Mouse (Mus musculus) neural tube, embryonic 11.5 days (tissue): ENCODE measurements around the gene Mad1l1. TPM values are rescaled to one million over a fixed set of nuclear protein-coding genes. Genes with fewer than 3 reads are reported as not detected.

ENCODE experiments used
- ATAC-seq: fragments of 200-750 bp; cut with Nextera tagmentation; 2 replicates; pipeline ENCODE4 v1.8.0; 2017; ENCODE audit warnings: moderate number of reproducible peaks, mild to moderate bottlenecking, moderate TSS enrichment, moderate library complexity; ENCODE audit not compliant: insufficient read depth, low FRiP score, low TSS enrichment
- DNase-seq: peaks from one replicate; pipeline ENCODE4 v3.0.0-alpha.2; 2015; ENCODE audit warnings: low spot score
- H3K27ac ChIP-seq: fragments of 300-500 bp; sonication (generic); 2 replicates; pipeline ENCODE4 v1.5.1; 2014; ENCODE audit warnings: low read depth, mild to moderate bottlenecking, low read length
- H3K27me3 ChIP-seq: fragments of 300-500 bp; sonication (generic); 2 replicates; pipeline ENCODE4 v1.6.1; 2014; ENCODE audit warnings: mild to moderate bottlenecking, low read length, mixed read lengths; ENCODE audit not compliant: control insufficient read depth, insufficient read depth
- H3K36me3 ChIP-seq: fragments of 300-500 bp; sonication (generic); 2 replicates; pipeline ENCODE4 v1.6.1; 2014; ENCODE audit warnings: mild to moderate bottlenecking, low read length, moderate library complexity, mixed read lengths; ENCODE audit not compliant: control insufficient read depth, insufficient read depth
- H3K4me1 ChIP-seq: fragments of 300-500 bp; sonication (generic); 2 replicates; pipeline ENCODE4 v1.6.1; 2014; ENCODE audit warnings: low read length, mixed read lengths; ENCODE audit not compliant: control insufficient read depth, insufficient read depth
- H3K4me2 ChIP-seq: fragments of 300-500 bp; sonication (generic); 2 replicates; pipeline ENCODE4 v1.6.1; 2014; ENCODE audit warnings: low read depth, mild to moderate bottlenecking, moderate library complexity
- H3K4me3 ChIP-seq: fragments of 300-500 bp; sonication (generic); 2 replicates; pipeline ENCODE4 v1.5.1; 2014; ENCODE audit warnings: low read depth, low read length
- H3K9ac ChIP-seq: fragments of 300-500 bp; sonication (generic); 2 replicates; pipeline ENCODE4 v1.6.1; 2014; ENCODE audit warnings: mild to moderate bottlenecking, low read length
- H3K9me3 ChIP-seq: fragments of 300-500 bp; sonication (generic); 2 replicates; pipeline ENCODE4 v1.6.1; 2016; ENCODE audit warnings: low read length; ENCODE audit not compliant: control insufficient read depth
- WGBS: fragments of 180-500 bp; shearing (Covaris S2); extraction: QIAGEN DNeasy Blood & Tissue Kit; methylation state at CpG from one replicate; pipeline ENCODE4 v1.1.7; 2014; 5-methylcytosine and 5-hydroxymethylcytosine counted together
- polyA plus RNA-seq: library from polyadenylated mRNA; unstranded; fragments of >200 nt; fragmentation: Nextera tagmentation; extraction: Ambion mirVana; gene quantifications from 2 replicates; pipeline ENCODE4 v1.2.1, GENCODE M21; 2014

Mad1l1 gene
- polyA plus RNA-seq, 1 experiment from 2014 or later = 51.9 TPM

- H3K36me3 ChIP-seq = peaks cover 24% of the 10 kb centered on the region
- H3K27me3 ChIP-seq = no peaks in the 10 kb centered on the region
- no peak overlapping the region for H3K4me2 ChIP-seq
- DNase-seq = no peak
- ATAC-seq = no peak
- H3K4me3 ChIP-seq = no peak overlapping the region
- no peak overlapping the region for H3K27ac ChIP-seq
- H3K9me3 ChIP-seq = no peaks in the 10 kb centered on the region
- H3K9ac ChIP-seq = no peak overlapping the region
- 86% methylated on average over 8 of the region's 8 CpGs for WGBS
- no peaks in the 10 kb centered on the region for H3K4me1 ChIP-seq
Observed at GRCm38 (mm10) chr5:140306016-140306415, 15.3 kb downstream of the Mad1l1 start.

- WGBS = 85% methylated on average over 3 of the region's 4 CpGs
- no peak for DNase-seq
- Histone ChIP-seq H3K36me3 (peaks cover 20% of the 10 kb centered on the region), H3K9me3 (no peaks in the 10 kb centered on the region), H3K9ac (no peak overlapping the region), H3K4me3 (no peak overlapping the region), H3K27me3 (no peaks in the 10 kb centered on the region), H3K27ac (no peak overlapping the region), H3K4me1 (no peaks in the 10 kb centered on the region), H3K4me2 (no peak overlapping the region)
- no peak for ATAC-seq
Observed at GRCm38 (mm10) chr5:140298291-140298690, 23.1 kb downstream of the Mad1l1 start.

GRCm38 (mm10) chr5:140292152-140292551 is 29.2 kb downstream of the Mad1l1 start:
- no peaks in the 10 kb centered on the region for H3K27me3 ChIP-seq
- H3K27ac ChIP-seq = no peak overlapping the region
- H3K4me3 ChIP-seq = no peak overlapping the region
- H3K4me2 ChIP-seq = no peak overlapping the region
- no peaks in the 10 kb centered on the region for H3K4me1 ChIP-seq
- H3K36me3 ChIP-seq = peaks cover 10% of the 10 kb centered on the region
- H3K9ac ChIP-seq = no peak overlapping the region
- WGBS = 83% methylated on average over 1 of the region's 1 CpGs
- H3K9me3 ChIP-seq = no peaks in the 10 kb centered on the region
- peak; percentile 63 for DNase-seq
- no peak for ATAC-seq

GRCm38 (mm10) chr5:140289161-140289560 is 32.2 kb downstream of the Mad1l1 start:
- peaks cover 7% of the 10 kb centered on the region for H3K36me3 ChIP-seq

GRCm38 (mm10) chr5:140288287-140288686 is 33.1 kb downstream of the Mad1l1 start:
- WGBS = 89% methylated on average over 3 of the region's 3 CpGs
- no peak overlapping the region for H3K4me2 ChIP-seq
- no peak overlapping the region for H3K4me3 ChIP-seq
- no peak overlapping the region for H3K9ac ChIP-seq
- no peaks in the 10 kb centered on the region for H3K9me3 ChIP-seq
- ATAC-seq = no peak
- no peaks in the 10 kb centered on the region for H3K4me1 ChIP-seq
- peaks cover 6% of the 10 kb centered on the region for H3K36me3 ChIP-seq
- no peak for DNase-seq
- H3K27ac ChIP-seq = no peak overlapping the region
- H3K27me3 ChIP-seq = no peaks in the 10 kb centered on the region

More at GRCm38 (mm10) chr5:140289161-140289560, 32.2 kb downstream of the Mad1l1 start:
- DNase-seq (no peak), ATAC-seq (no peak)
- no peak overlapping the region for H3K4me2 ChIP-seq
- H3K27me3 ChIP-seq = no peaks in the 10 kb centered on the region
- 92% methylated on average over 2 of the region's 2 CpGs for WGBS
- no peak overlapping the region for H3K9ac ChIP-seq
- H3K4me1 ChIP-seq = no peaks in the 10 kb centered on the region
- no peaks in the 10 kb centered on the region for H3K9me3 ChIP-seq
- no peak overlapping the region for H3K27ac ChIP-seq
- no peak overlapping the region for H3K4me3 ChIP-seq

GRCm38 (mm10) chr5:140284761-140285160 is 36.6 kb downstream of the Mad1l1 start:
- Histone ChIP-seq H3K36me3 (peaks cover 2% of the 10 kb centered on the region; the same call in 1 of the 2 replicates), H3K4me3 (no peak overlapping the region)
- no peak for DNase-seq

GRCm38 (mm10) chr5:140284011-140284410 is 37.3 kb downstream of the Mad1l1 start:
- Histone ChIP-seq H3K27me3 (no peaks in the 10 kb centered on the region), H3K9ac (no peak overlapping the region), H3K9me3 (no peaks in the 10 kb centered on the region), H3K27ac (no peak overlapping the region), H3K4me1 (no peaks in the 10 kb centered on the region), H3K4me3 (no peak overlapping the region), H3K4me2 (no peak overlapping the region), H3K36me3 (peaks cover 2% of the 10 kb centered on the region; the same call in 1 of the 2 replicates)
- ATAC-seq (no peak), DNase-seq (no peak)
- 95% methylated on average over 2 of the region's 2 CpGs for WGBS

More at GRCm38 (mm10) chr5:140284761-140285160, 36.6 kb downstream of the Mad1l1 start:
- Histone ChIP-seq H3K4me1 (no peaks in the 10 kb centered on the region), H3K9ac (no peak overlapping the region), H3K27ac (no peak overlapping the region), H3K9me3 (no peaks in the 10 kb centered on the region), H3K27me3 (no peaks in the 10 kb centered on the region), H3K4me2 (no peak overlapping the region)
- WGBS = 88% methylated on average over 2 of the region's 2 CpGs
- ATAC-seq = no peak

- Histone ChIP-seq H3K9ac (no peak overlapping the region), H3K9me3 (no peaks in the 10 kb centered on the region), H3K4me1 (no peaks in the 10 kb centered on the region), H3K27ac (no peak overlapping the region), H3K27me3 (no peaks in the 10 kb centered on the region), H3K4me3 (no peak overlapping the region), H3K4me2 (no peak overlapping the region), H3K36me3 (0 out of 2 replicates have a peak, but pooled peaks cover 2% of the 10 kb centered on the region)
- WGBS = 97% methylated on average over 3 of the region's 3 CpGs
- DNase-seq (no peak), ATAC-seq (no peak)
Observed at GRCm38 (mm10) chr5:140282900-140283299, 38.5 kb downstream of the Mad1l1 start.

- Histone ChIP-seq H3K9me3 (no peaks in the 10 kb centered on the region), H3K27ac (no peak overlapping the region), H3K4me2 (no peak overlapping the region), H3K9ac (no peak overlapping the region), H3K27me3 (no peaks in the 10 kb centered on the region), H3K4me1 (no peaks in the 10 kb centered on the region), H3K4me3 (no peak overlapping the region), H3K36me3 (0 out of 2 replicates have a peak, but pooled peaks cover 2% of the 10 kb centered on the region)
- ATAC-seq (no peak), DNase-seq (no peak)
- 85% methylated on average over 8 of the region's 8 CpGs for WGBS
Observed at GRCm38 (mm10) chr5:140282376-140282775, 39.0 kb downstream of the Mad1l1 start.
